Mouse (Mus musculus) kidney, embryonic 14.5 days (tissue): ENCODE measurements around the gene Qrich1. TPM values are rescaled to one million over a fixed set of nuclear protein-coding genes. Genes with fewer than 3 reads are reported as not detected.

Experiments used
- ATAC-seq: fragments of 200-750 bp; cut with Nextera tagmentation; 2 replicates; pipeline ENCODE4 v1.8.0; 2017; ENCODE audit warnings: moderate number of reproducible peaks, mild to moderate bottlenecking, moderate TSS enrichment, moderate library complexity; ENCODE audit not compliant: low FRiP score, low TSS enrichment
- H3K27ac ChIP-seq: fragments of 300-500 bp; sonication (generic); 2 replicates; pipeline ENCODE4 v1.5.1; 2014; ENCODE audit warnings: low read depth, mild to moderate bottlenecking, low read length, moderate library complexity, mixed read lengths
- H3K27me3 ChIP-seq: fragments of 300-500 bp; sonication (generic); 2 replicates; pipeline ENCODE4 v1.6.1; 2014; ENCODE audit warnings: mild to moderate bottlenecking, low read length; ENCODE audit not compliant: control insufficient read depth, insufficient read depth
- H3K36me3 ChIP-seq: fragments of 300-500 bp; sonication (generic); 2 replicates; pipeline ENCODE4 v1.6.1; 2014; ENCODE audit warnings: low read length, mixed read lengths; ENCODE audit not compliant: control insufficient read depth, insufficient read depth
- H3K4me1 ChIP-seq: fragments of 300-500 bp; sonication (generic); 2 replicates; pipeline ENCODE4 v1.6.1; 2014; ENCODE audit warnings: low read length, mixed read lengths; ENCODE audit not compliant: control insufficient read depth, insufficient read depth
- H3K4me2 ChIP-seq: fragments of 300-500 bp; sonication (generic); replicated peaks from 2 replicates; pipeline ENCODE4 v1.6.1; 2014; ENCODE audit warnings: low read depth, mild to moderate bottlenecking, low read length
- H3K4me3 ChIP-seq: fragments of 300-500 bp; sonication (generic); 2 replicates; pipeline ENCODE4 v1.5.1; 2014; ENCODE audit warnings: mild to moderate bottlenecking, low read length
- H3K9ac ChIP-seq: fragments of 300-500 bp; sonication (generic); 2 replicates; pipeline ENCODE4 v1.6.1; 2014; ENCODE audit warnings: low read depth, mild to moderate bottlenecking, low read length, moderate library complexity
- H3K9me3 ChIP-seq: fragments of 300-500 bp; sonication (generic); 2 replicates; pipeline ENCODE4 v1.6.1; 2016; ENCODE audit warnings: low read length; ENCODE audit not compliant: control insufficient read depth
- WGBS: fragments of 180-500 bp; shearing (Covaris S2); extraction: QIAGEN DNeasy Blood & Tissue Kit; methylation state at CpG from one replicate; pipeline ENCODE4 v1.1.7; 2014; 5-methylcytosine and 5-hydroxymethylcytosine counted together
- polyA plus RNA-seq: library from polyadenylated mRNA; unstranded; fragments of >200 nt; fragmentation: Nextera tagmentation; extraction: Ambion mirVana; gene quantifications from 2 replicates; pipeline ENCODE4 v1.2.1, GENCODE M21; 2014

Gene Qrich1
- polyA plus RNA-seq, 1 experiment from 2014 or later: 139 TPM

- Histone ChIP-seq H3K4me1 (no peaks in the 10 kb centered on the region), H3K9ac (no peak overlapping the region), H3K4me3 (no peak overlapping the region), H3K4me2 (no peak overlapping the region), H3K27ac (no peak overlapping the region), H3K9me3 (no peaks in the 10 kb centered on the region), H3K36me3 (peaks cover 86% of the 10 kb centered on the region), H3K27me3 (no peaks in the 10 kb centered on the region)
- no peak for ATAC-seq
These were observed 24.2 kb downstream of the Qrich1 start for GRCm38 (mm10) chr9:108540846-108541245.

DNA sequence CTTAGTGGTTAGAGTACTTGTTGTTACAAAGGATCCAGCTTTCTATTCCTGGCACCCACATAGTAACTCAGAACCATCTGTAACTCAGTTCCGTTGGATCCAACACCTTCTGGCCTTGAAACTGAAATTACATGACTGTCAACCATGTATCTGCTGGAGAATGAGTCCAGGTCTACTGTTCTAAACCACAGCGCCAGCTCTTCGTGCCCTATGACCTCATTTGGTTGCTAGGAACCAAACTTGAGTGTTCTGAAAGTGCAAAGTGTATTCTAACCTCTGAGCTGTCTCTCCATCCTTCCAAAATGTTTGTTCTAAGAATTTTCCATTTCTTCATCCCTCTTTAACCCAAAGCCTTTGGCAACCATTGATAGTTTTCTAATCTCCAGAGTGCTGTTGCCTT, 29.4 kb downstream of the Qrich1 start:
- H3K36me3 ChIP-seq: peaks cover 88% of the 10 kb centered on the region
- H3K9me3 ChIP-seq: no peaks in the 10 kb centered on the region
- no peak overlapping the region for H3K4me2 ChIP-seq
- WGBS: 94% methylated on average over 3 of the region's 3 CpGs
- ATAC-seq: no peak
- no peaks in the 10 kb centered on the region for H3K27me3 ChIP-seq
- H3K9ac ChIP-seq: no peak overlapping the region
- H3K27ac ChIP-seq: no peak overlapping the region
- H3K4me1 ChIP-seq: no peaks in the 10 kb centered on the region
- H3K4me3 ChIP-seq: no peak overlapping the region

GRCm38 (mm10) chr9:108546875-108547274, 30.3 kb downstream of the Qrich1 start:
- Histone ChIP-seq H3K9ac (no peak overlapping the region), H3K36me3 (peaks cover 83% of the 10 kb centered on the region), H3K4me2 (no peak overlapping the region), H3K4me1 (no peaks in the 10 kb centered on the region), H3K27me3 (no peaks in the 10 kb centered on the region), H3K4me3 (no peak overlapping the region), H3K9me3 (no peaks in the 10 kb centered on the region), H3K27ac (no peak overlapping the region)
- WGBS: 90% methylated on average over 1 of the region's 1 CpGs
- ATAC-seq: no peak

DNA sequence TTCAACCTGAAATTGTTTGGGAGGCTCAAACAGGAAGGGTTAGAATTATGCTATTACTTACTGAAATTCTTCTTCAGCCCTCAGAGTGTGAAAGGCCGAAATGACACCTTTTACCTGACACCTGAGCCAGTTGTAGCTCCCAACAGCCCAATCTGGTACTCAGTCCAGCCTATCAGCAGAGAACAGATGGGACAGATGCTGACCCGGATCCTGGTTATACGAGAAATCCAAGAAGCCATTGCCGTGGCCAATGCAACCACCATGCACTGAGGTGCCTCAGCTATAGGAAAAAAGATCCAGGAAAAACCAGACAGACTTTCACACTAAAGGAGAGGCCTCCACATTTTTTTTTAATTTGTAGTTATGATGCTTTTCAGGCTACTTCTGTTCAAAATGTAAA, 42.6 kb downstream of the Qrich1 start:
- Histone ChIP-seq H3K27me3 (no peaks in the 10 kb centered on the region), H3K27ac (no peak overlapping the region), H3K4me3 (no peak overlapping the region), H3K9ac (no peak overlapping the region), H3K4me1 (peaks cover 7% of the 10 kb centered on the region; the same call in 1 of the 2 replicates), H3K36me3 (peaks cover 76% of the 10 kb centered on the region), H3K4me2 (no peak overlapping the region), H3K9me3 (no peaks in the 10 kb centered on the region)
- no peak for ATAC-seq
- 87% methylated on average over 4 of the region's 4 CpGs for WGBS

DNA sequence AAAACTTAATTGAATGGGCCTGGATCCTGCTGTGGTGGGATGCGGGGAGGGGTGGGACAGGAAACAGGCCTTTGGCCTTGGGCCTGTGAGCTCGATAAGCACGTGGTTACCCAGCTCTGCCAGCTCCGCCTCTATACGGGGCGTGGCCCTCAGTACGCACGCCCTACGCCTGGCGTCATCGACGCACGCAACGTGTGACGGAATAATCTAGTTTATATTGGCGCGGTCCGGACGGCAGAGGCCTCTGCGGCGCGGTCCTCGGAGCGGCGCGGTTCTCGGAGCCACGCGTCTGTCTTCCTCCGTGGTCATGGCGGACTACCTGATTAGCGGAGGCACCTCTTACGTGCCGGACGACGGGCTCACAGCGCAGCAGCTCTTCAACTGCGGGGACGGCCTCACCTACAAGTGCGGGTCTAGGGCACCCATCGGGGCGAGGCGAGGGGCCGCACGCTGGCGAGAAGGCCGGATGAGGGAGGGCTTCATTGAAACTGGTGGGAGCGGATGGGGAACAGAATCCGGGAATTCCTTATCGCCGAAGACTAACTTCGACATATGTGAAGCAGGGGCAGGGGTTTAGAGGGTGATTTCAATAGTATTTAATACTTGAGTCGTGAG, 43.7 kb downstream of the Qrich1 start, which contains the start of gene Impdh2:
TSS of gene Impdh2 (plus strand) at position 60 of the 615 bp plus-strand sequence.
- H3K27ac ChIP-seq: peak within 1 kb of the TSS; percentile 67

DNA sequence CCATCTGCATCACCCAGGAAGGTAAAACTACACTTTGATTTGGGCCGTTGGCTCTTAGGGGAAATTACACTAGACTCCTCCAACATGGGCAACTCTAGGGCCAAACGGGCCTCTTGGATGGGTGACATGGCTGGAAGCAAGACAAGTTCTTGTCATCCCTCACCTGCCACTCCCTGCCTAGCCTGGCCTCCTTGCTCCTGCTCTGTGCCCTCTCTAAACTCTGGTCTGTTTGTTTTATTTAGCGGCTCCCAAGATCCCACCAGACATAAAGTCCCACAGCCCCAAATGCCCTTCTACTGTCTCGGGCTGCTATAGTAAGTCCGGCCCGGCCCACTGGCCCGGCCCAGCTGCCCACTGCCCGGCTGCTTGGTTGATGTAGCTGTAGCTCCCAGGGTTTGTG, 47.1 kb downstream of the Qrich1 start:
- Histone ChIP-seq H3K9me3 (no peaks in the 10 kb centered on the region), H3K4me2 (no peak overlapping the region), H3K4me3 (no peak overlapping the region), H3K27ac (no peak overlapping the region), H3K4me1 (peaks cover 21% of the 10 kb centered on the region), H3K36me3 (peaks cover 55% of the 10 kb centered on the region), H3K27me3 (no peaks in the 10 kb centered on the region), H3K9ac (no peak overlapping the region)
- 88% methylated on average over 8 of the region's 8 CpGs for WGBS
- ATAC-seq: no peak

More for the DNA sequence above, 43.7 kb downstream of the Qrich1 start, which contains the start of gene Impdh2:
- Histone ChIP-seq H3K9me3 (no peaks in the 10 kb centered on the region), H3K4me2 (peak within 1 kb of the TSS; percentile 84), H3K36me3 (peaks cover 76% of the 10 kb centered on the region), H3K9ac (peak within 1 kb of the TSS; percentile 76), H3K27me3 (no peaks in the 10 kb centered on the region), H3K4me1 (peaks cover 7% of the 10 kb centered on the region; the same call in 1 of the 2 replicates), H3K4me3 (peak within 1 kb of the TSS; percentile 67)
- WGBS: under 1% methylated on average over 47 of the region's 53 CpGs
- peak; percentile 98 for ATAC-seq

DNA sequence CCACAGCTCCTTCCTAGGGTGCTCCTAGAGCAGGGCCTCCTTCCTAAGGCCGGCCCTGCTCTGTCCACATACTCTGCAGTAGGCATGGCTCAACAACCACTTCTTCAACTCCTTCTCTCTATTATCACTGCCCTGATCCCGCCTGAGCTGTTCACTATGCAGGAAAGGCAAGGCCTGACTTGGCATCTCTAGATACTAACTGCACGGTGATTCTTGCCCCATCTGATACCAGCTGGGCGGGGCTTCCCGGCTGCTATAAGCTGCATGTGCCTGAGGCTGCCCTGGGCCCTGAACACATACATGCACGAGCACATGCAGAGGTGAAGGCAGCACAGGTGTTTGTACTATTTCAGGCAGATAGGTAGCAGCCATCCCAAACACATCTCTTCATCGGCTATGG, 47.5 kb downstream of the Qrich1 start:
- Histone ChIP-seq H3K27ac (no peak overlapping the region), H3K4me1 (peaks cover 23% of the 10 kb centered on the region), H3K9me3 (no peaks in the 10 kb centered on the region), H3K27me3 (no peaks in the 10 kb centered on the region), H3K4me2 (no peak overlapping the region), H3K9ac (no peak overlapping the region), H3K36me3 (peaks cover 50% of the 10 kb centered on the region), H3K4me3 (no peak overlapping the region)
- WGBS: 89% methylated on average over 7 of the region's 7 CpGs
- no peak for ATAC-seq

DNA sequence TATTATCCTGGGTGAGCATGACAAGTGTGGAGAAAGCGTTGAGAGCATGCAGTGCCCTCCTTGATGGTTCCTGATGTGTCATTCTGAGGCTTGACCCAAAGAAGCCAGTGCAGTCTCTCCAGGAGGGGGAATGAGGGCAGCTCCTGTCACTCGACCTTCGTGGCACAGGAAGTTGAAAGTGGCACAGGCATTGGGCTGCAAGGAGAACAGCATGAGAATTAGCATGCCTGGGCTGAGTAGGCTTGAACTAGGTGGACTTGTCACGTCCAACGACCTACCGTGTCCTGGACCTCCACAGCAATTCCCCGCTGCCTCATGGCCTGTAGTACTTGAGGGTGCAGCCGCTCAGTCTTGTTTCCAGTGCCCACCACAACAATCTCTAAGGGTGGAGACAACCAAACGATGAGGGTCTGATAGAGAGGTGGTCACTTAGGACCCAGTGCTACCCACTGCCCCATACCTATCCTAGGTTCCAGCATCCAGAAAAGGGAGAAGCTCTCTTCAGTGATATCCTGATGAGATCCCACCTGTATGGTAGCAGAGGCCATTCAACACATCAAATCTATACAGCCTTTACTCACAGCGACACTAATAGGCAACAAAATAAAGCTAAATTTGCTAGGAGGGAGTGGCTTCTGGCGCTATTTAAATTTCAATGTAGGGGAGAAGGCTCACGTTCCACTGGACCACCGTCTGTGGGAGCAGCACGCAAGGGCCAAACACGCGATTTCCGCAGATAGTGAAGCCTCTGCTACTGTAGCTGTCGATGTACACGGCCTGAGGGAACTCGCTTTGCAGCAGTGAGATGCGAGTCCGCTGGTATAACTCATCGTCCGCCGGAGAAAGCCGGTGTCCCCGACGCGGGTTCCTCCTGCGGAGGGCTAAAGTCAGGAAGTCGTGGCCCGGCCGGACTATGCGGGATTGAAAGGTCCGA, 49.5 kb downstream of the Qrich1 start:
- Histone ChIP-seq H3K4me2 (peak overlapping the region; percentile 100), H3K9me3 (no peaks in the 10 kb centered on the region), H3K4me1 (peaks cover 28% of the 10 kb centered on the region), H3K27me3 (no peaks in the 10 kb centered on the region), H3K36me3 (peaks cover 50% of the 10 kb centered on the region), H3K27ac (peak overlapping the region; percentile 95), H3K4me3 (peak overlapping the region; percentile 81), H3K9ac (peak overlapping the region; percentile 78)
- WGBS: 12% methylated on average over 35 of the region's 35 CpGs
- no peak for ATAC-seq
